Mouse (Mus musculus): ENCODE results near the gene Lrig1.

- TF ChIP-seq POLR2A (IDR thresholded peaks at IDR 0.05; ENCODE audit: low read depth, low read length) (no peak), CTCF (conservative IDR thresholded peaks at IDR 0.05; ENCODE audit: insufficient read depth, insufficient read length, low read depth, low read length) (no peak)
Measured at GRCm38 (mm10) chr6:94595206-94595605, 104.8 kb downstream of the Lrig1 start.

Measured in kidney, adult 2 months (tissue).